Mouse (Mus musculus) layer of hippocampus, adult 2 months (tissue): ENCODE results near the gene Sftpa1. TPM values are rescaled to one million over a fixed set of nuclear protein-coding genes. Genes with fewer than 3 reads are reported as not detected.

ENCODE experiments used
- DNase-seq, 2 experiments: peaks; one replicate each; pipeline ENCODE4 v3.0.0; 2022; ENCODE audit warnings: low spot score in 2 of 2
- H3K27ac ChIP-seq: fragments of 200-600 bp; 2 replicates; pipeline ENCODE4 v1.8.1; 2022
- H3K4me3 ChIP-seq: fragments of 200-600 bp; 2 replicates; pipeline ENCODE4 v1.8.1; 2022; ENCODE audit warnings: mild to moderate bottlenecking
- CTCF ChIP-seq: fragments of 200-600 bp; conservative IDR thresholded peaks from 2 replicates; pipeline ENCODE4 v1.8.1; 2022; ENCODE audit warnings: antibody characterized with exemption, mild to moderate bottlenecking, moderate library complexity
- long read RNA-seq, 2 experiments: library from polyadenylated mRNA; stranded (forward); transcript quantifications; one replicate each; pipeline ENCODE4 v2.0.0; 2021; ENCODE audit warnings: borderline mapping rate in 2 of 2
- total RNA-seq, 2 experiments: library from RNA; stranded (reverse); gene quantifications; 2 replicates each; pipeline ENCODE4 v1.2.3; 2021

The Sftpa1 gene
- not detected for total RNA-seq
- long read RNA-seq, experiment 1 = 0 reads
- long read RNA-seq, experiment 2 = 0 reads

DNA sequence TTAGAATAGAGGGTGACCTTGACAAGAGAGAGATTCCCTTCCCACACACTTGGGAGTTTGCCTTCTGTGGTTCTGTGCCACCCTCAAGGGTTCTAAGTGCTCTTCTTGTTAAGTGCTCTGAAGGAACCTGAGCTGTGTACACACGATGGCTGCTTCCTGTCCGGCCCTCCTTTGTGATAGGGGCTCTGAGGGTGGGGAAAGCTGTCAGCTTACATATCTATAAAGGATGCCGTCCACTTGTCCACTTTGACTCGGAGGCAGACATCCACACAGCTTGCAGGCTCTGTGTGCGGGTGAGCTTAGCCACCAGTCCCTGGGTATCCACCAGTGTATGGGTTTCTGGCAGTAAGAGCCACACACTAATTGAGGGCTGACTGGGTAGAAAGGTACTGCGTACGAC, at the start of gene Sftpa1:
Gene Sftpa1 (plus strand): TSS at position 243 of the 400 bp plus-strand sequence.
- H3K27ac ChIP-seq = no peak within 1 kb of the TSS
- H3K4me3 ChIP-seq = no peak within 1 kb of the TSS
- no peak for DNase-seq
- TF ChIP-seq CTCF = no peak

DNA sequence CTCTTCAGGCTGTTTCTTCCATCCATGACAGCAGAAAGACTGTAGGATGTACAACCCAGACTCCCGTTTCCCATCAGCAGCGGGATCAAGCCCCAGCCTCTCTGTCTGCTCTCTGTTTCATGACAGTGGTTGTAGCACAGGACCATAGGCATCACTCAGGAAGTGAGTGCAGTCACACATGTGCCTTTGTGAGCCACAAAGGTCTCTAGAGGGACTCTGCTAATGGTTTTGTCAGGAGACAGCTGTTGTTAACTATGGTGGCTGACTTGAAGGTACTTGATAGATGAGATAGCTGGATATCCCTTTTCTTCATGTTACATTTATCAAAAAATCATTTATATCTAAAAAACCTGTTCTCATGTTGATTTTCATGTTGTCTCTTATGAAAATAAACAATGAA, 49.2 kb upstream of the Sftpa1 start:
- no peak overlapping the region for H3K27ac ChIP-seq
- H3K4me3 ChIP-seq = no peak overlapping the region
- no peak for TF ChIP-seq CTCF
- no peak for DNase-seq

DNA sequence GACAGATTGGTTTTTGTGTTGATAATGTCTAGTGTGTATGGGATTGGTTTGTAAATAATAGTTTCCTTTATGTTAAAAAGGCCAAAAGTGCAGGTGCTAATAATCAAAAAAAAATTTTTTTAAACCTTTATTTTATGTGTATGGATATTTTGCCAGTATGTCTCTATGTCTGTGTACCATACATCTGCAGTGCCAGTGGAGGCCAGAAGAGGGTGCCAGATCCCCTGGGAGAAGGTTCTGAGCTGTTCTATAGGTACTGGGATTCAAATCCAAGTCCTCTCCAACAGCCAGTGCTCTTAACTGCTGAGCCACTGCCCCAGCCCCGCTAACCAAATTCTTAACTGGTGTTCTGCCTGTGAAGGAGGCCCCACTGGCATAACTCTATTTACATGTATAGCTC, 44.1 kb upstream of the Sftpa1 start:
- peak; percentile 66 for TF ChIP-seq CTCF
- H3K27ac ChIP-seq = no peak overlapping the region
- no peak overlapping the region for H3K4me3 ChIP-seq
- no peak for DNase-seq

DNA sequence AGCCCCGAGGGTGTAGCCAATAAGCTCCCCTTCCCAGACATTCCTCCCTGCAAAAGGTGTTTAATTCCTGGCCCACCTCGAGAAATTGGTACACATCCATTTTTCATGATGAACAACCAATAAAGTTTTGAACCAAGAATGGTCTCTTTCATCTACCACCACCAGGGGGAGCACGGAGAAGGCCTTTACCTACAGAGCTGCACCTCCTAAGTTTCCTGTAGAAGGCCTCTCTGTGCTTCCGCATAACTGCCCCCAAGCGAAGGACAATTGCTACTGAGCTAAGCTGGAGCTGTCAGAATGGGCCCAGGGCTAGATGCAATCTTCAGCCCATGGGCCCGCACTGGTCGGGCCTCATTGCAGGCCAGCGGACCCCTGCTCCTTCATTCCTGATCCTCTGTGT, 40.8 kb upstream of the Sftpa1 start:
- DNase-seq = no peak
- no peak overlapping the region for H3K4me3 ChIP-seq
- H3K27ac ChIP-seq = no peak overlapping the region
- TF ChIP-seq CTCF = peak; percentile 76

DNA sequence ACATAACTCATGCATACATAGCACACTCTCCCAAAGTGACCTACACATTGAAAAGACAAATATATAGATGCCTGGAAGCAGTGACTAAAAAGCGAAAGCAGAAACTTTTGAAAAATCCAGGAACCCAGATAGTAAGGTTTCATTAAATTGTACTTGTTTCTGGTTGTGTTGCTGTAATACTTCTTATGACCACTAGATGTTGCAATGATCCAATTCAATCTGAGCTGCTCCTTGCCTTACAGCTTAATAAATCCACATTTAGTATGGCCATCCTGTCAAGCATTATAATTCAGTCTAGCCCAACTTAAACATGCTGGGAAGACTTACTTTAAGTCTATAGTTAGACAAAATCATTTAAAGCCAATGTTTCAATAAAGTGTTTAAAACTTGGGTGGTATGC, 37.5 kb upstream of the Sftpa1 start:
- H3K27ac ChIP-seq = no peak overlapping the region
- no peak overlapping the region for H3K4me3 ChIP-seq
- DNase-seq = no peak
- peak; percentile 94 for TF ChIP-seq CTCF

DNA sequence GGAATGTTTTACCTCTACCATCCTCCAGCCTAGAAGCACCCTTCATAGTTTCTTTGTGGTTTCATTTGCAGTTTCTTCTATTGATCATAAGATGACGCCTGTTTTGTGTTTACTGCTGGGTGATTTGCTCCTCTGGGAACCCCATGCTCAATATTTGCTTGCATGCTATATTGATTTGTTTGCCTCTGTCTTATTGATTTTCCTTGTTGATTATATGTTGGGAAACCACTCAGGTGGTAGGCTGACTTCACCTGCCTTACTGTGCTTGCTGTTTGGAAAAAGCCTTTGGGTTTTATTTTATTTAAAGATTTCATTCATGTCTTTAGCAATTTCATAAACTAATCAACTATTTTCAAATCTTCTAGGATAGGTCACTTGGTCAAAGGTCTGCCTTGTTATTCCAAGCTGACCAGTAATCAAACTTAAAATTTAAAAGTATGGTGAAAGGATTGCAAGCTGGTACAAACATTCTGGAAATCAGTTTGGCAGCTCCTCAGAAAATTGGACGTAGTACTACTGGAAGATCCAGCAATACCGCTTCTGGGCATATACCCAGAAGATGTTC, 35.2 kb upstream of the Sftpa1 start:
- no peak for DNase-seq
- TF ChIP-seq CTCF = no peak
- Histone ChIP-seq H3K27ac (no peak overlapping the region), H3K4me3 (no peak overlapping the region)

DNA sequence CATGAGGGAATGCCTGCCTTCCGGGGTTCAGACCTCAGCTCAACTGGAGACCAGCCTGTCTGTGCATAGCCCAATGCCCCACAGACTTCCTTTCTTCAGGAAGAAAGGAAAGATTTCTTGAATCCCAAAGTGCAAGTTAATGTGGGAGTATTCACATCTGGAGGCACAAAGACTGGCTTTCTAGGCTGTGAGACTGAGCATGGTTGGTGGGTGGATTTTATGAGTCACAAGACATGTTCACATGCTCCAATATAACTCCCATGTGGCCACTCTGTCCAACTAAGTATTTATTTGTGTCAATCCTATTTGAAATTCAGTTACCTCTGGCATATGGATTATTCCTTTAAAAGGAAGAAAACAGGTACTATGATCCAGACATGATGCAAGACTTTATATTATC, 32.9 kb upstream of the Sftpa1 start:
- DNase-seq = peak in 1 of 2 experiments; percentile 20
- H3K27ac ChIP-seq = no peak overlapping the region
- TF ChIP-seq CTCF = no peak
- no peak overlapping the region for H3K4me3 ChIP-seq

DNA sequence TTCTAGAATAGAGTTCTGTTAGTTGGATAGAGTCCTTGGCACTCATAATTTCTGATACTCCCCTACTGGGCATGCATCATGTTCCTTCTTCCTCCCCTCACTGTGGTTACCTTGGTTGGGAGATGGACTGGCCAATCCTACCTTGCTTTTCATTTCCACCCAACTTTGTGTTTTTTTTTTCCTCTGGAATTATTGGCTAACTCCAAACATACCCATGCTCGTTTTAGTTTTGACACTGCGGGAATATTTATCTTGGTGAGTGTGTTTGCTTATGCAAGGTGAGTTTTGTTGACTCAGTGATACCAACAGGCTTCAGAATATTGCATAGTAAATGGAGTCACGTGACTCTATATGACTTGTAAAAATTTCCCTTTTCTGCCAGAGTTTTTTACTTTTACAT, 30.9 kb upstream of the Sftpa1 start:
- Histone ChIP-seq H3K4me3 (no peak overlapping the region), H3K27ac (no peak overlapping the region)
- no peak for TF ChIP-seq CTCF
- no peak for DNase-seq

DNA sequence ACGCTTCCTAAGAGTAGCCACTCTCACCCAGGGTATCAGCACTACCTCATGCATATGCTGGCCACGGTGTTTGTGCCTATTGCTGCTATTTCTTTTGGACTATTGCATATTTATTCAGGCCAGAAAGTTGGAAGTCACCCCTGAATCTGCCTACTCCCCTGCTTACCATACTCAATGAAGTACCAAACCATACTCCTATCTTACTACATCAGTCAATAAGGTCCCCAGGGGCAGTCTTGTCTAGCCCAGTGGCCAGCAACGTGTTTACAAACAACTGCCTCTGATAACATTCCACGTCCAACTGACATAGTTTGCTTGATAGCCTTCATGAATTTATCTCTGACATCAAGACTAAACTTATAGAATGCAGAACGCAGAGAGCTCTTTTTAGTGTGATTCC, 30.3 kb upstream of the Sftpa1 start:
- Histone ChIP-seq H3K27ac (no peak overlapping the region), H3K4me3 (no peak overlapping the region)
- no peak for TF ChIP-seq CTCF
- no peak for DNase-seq

DNA sequence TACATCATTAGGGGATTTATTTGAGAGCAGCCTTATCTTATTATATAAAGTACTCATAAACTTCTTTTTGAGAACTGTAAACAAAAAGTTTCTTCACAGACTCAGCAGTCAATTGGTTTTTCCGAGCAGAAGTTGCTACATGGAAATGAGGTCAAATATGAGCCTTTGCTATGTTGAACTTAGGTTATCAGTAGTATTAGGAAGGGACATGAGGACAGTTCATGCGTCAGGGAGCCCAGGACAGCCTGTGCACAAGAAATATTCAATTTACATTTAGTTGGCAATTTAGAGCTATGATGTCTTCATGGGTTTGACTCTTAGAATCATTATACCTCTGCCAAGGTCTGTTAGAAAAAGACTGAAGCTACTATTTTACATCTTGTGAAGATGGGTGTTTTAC, 29.3 kb upstream of the Sftpa1 start:
- no peak overlapping the region for H3K27ac ChIP-seq
- no peak overlapping the region for H3K4me3 ChIP-seq
- no peak for TF ChIP-seq CTCF
- no peak for DNase-seq

DNA sequence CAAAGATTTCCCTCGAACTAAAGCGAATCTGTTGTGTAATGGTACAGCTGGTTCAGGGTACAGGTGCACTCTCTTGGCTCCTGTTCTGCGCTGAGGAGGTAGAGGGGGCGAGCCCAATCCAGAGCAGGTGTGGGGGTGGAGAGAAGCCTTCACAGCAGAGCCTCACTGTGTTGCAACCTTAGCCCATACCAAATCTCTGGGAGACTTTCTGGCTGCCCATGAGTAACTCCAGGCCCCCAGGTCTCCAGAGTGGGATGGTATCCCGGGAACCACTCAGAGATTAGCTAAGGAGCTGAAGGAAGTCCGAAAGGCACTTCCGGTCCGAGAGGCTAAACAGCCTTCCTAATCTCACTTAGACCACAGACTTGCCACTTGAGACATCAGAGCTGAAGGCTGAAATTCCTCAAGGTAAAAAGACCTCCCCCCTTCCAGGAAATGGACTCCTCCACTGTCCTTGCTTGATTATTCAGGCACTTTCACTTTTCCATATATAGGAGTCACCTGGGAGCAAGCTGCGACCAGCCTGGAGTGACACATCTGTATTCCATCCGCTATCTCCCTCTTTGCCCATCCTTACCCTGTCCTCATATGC, 26.6 kb upstream of the Sftpa1 start, which contains the start of gene Mat1a:
Gene Mat1a (plus strand): TSS at position 183 of the 592 bp plus-strand sequence.
- Histone ChIP-seq H3K27ac (no peak within 1 kb of the TSS), H3K4me3 (no peak within 1 kb of the TSS)
- no peak for DNase-seq
- no peak for TF ChIP-seq CTCF

DNA sequence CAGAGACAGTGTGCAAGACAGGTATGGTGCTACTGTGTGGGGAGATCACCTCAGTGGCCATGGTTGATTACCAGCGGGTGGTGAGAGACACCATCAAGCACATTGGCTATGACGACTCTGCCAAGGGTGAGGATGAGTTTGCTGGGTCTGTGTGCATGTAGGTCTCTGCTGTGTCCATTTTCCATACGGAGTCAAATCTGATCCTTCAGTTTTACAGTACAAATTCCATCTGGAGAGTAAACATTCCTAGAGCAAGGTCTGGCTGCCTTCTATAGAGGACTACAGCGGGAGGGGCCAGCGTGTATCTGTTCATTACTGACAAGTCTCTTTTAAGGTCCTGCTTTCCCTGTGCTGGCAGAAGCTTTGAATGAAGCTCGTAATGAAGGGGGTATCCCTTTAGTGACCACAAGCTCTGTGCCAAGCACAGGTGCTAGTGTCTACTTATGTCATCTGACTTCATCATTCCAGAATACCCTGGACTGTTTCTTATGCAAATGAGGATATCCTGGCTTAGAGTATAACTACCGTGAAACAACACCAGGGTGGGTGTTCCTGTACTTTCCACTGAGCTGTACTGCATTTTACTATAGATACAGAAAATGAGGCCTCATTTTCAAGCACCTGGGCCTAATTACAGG, 20.4 kb upstream of the Sftpa1 start:
- no peak for TF ChIP-seq CTCF
- no peak for DNase-seq
- Histone ChIP-seq H3K4me3 (no peak overlapping the region), H3K27ac (no peak overlapping the region)

DNA sequence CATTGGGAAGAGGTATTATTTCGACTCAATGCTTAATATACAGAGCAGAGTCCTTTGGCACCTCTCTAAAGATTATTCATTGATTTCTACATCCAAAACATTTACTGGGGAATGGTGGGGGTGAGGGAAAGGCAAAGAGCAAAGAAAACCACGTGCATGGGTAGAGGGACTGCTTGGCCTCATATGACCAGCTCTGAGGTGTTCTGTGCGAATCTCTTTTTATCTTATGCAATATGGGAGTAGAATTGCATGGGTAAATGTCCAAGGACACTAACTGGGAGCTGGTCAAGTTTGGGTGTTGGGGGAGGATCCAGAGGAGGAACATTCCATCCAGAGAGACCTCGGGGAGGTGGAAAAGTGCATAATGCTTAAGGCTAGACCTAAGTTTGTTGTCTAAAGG, 18.6 kb upstream of the Sftpa1 start:
- Histone ChIP-seq H3K27ac (no peak overlapping the region), H3K4me3 (no peak overlapping the region)
- no peak for DNase-seq
- TF ChIP-seq CTCF = no peak

DNA sequence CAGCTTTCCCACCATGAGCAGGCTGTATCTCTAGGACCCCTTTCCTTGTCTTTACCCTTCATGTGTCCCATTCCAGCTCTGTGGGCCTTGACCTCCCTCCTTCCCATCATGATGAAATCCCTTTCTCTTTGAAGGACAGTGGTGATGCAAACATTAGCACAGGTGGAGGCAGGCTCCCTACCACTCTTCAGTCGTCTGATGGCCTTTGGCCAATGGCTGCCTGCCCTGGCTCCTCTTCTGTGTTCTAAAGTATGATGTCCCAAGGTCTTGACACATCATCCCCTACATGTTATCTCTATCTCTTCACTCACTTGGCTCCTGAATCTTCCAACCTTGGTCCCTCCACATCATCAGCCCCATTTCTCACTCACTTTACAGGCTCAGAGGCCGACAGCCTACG, 15.3 kb upstream of the Sftpa1 start:
- TF ChIP-seq CTCF = no peak
- DNase-seq = no peak
- no peak overlapping the region for H3K27ac ChIP-seq

More for the DNA sequence above, 15.3 kb upstream of the Sftpa1 start:
- no peak overlapping the region for H3K4me3 ChIP-seq
